Mouse (Mus musculus): Measurements from ENCODE around the gene Itga10.
"Not testable (repeated sequence)": the region's sequence is repeated elsewhere in the genome, so short reads cannot be mapped to it uniquely, and the experiment has no call there.

The Itga10 gene

GRCm38 (mm10) chr3:96634928-96635879, 10.2 kb upstream of the Itga10 start, which contains the start of the genes Pex11b and Gm42957:
Gene Pex11b (plus strand): TSS chr3:96635376.
Gene Gm42957 (plus strand): TSS chr3:96635474.
- peak; percentile 85 for DNase-seq

DNA sequence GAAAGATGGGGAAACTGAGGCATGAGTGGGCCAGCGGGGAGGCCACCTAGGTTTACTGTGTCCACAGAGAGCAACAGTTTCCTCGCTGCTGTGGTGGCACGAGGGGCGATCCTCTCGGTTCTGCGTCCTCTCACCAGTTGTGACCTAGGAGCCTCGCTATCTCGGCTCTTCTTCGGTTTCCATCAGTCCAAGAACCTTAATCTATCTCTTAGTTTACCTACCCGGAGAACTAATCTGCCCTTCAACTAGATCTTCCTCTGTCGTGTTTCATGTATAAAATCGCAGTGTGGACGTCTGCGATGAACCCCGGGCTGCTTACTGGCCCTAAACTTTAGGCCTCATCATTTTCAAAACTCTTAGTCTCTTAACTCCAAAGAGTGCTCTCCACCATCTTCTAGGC, 9.5 kb upstream of the Itga10 start:
- no peak for DNase-seq

DNA sequence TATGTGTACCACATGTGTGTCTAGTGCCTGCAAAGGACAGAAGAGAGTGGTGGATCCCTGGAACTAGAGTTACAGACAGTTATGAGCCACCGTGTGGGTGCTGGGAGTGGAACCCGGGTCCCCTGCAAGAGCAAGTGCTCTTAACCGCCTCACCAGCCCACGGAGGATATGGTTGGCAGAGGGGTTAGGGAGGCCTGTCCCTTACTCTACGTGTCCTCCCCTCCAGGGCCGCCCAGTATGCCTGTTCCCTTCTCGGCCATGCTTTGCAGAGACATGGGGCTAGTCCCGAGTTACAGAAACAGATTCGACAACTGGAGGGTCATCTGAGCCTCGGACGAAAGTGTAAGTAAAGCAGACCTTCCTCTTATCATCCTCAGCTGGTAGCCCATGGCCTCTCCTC, 8.9 kb upstream of the Itga10 start:
- peak; percentile 16 for DNase-seq

- peak; percentile 81 for DNase-seq
These were observed 6.2 kb upstream of the Itga10 start for GRCm38 (mm10) chr3:96639219-96639618.

- no peak for DNase-seq
These were observed 2.0 kb downstream of the Itga10 start for GRCm38 (mm10) chr3:96647365-96647764.

DNA sequence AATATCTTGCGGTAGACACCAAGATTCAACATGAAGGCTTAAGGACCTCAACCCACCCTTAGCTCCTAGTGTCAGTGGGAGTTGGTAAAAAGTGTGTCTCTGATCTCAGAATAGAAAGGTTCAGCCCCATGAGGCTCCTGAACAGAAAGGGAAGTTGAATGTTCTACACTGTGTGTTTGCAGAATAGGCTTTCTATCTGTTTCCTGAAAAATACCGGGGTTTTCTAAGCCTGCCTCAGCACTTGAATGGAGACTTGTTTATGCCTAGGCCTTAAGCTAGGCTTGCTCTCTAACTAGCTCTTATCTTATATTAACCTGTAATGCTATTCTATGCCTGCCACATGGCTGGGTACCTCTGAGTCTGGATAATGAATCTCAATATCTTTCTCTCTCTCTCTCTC, 15.5 kb downstream of the Itga10 start:
- no peak for DNase-seq

GRCm38 (mm10) chr3:96662731-96663316, 17.4 kb downstream of the Itga10 start:
- DNase-seq = no peak

DNA sequence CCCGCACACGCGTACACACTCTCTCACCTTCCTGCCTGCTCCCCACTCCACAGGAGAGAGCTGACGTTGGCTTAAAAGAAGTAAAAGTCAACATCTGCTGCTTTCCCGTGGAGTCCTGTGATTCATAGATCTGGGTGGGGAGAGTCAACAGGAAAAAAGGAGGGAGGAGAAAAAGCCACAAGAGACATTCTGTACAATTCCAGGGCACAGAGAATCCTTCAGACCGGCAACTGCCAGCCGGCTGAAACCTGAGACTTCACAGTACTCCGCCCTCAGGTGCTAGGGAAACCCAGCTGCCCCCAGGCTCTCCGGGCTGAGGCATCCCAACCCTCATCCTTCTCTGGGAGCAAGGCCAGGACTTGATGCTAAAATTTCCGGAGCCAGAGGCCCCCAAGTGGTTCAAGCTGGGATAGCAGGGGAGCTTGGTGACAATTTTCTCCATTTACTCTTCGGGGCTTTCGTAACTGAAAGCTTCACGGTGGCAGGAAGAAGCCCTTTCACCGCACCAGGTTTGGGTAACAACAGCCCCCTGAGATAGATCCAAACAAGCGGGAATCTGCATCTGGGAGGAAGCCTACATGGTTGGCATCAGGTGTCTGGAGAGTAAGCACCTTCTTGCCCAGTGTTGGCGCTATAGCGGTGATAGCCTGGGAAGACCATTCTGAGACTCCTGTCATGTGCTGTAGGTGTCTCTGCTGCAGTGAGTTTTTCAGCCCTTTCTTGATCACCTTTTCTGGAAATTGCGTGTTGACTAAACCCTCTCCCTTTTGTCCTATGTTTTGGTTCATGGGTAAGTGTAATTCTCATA, 18.3 kb downstream of the Itga10 start:
- DNase-seq = peak; percentile 72

DNA sequence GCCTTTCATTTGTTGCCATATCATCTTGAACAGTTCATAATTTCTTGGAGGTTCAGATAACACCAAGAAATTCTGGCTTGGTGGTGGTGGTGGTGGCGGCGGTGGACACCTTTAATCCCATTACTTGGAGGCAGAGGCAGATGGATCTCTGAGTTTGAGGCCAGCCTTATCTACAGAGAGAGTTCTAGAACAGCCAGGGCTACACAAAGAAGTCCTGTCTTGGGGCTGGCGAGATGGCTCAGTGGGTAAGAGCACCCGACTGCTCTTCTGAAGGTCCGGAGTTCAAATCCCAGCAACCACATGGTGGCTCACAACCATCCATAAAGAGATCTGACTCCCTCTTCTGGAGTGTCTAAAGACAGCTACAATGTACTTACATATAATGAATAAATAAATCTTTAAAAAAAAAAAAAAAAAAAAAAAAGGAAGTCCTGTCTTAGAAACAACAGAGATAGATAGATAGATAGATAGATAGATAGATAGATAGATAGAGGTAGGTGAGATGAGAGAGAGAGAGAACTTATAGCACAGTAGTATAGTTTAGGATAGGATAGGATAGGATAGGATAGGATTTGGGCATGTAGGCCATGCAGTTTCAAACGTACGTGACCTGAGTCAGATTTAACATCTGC, 20.5 kb downstream of the Itga10 start:
- not testable (repeated sequence) for DNase-seq

DNA sequence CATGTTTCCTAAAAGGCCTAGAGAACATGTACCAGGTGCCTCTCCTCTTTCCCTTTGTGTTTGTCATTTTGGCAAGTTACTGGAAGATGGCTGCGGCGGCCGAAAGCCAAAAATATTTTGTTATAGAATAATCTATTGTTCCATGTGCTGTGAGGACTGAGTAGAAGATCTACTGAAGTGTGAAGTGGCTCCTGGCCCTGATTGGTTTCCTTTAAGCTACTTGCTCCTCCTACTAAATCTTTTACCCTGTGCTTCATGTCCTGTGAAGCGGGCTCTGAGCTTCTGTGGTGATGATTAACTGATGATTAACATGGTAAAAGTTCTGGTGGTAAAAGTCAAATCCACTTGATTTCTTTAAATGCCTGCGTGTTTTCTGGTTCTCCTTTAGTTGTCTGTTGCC, 21.5 kb downstream of the Itga10 start:
- DNase-seq = no peak

DNA sequence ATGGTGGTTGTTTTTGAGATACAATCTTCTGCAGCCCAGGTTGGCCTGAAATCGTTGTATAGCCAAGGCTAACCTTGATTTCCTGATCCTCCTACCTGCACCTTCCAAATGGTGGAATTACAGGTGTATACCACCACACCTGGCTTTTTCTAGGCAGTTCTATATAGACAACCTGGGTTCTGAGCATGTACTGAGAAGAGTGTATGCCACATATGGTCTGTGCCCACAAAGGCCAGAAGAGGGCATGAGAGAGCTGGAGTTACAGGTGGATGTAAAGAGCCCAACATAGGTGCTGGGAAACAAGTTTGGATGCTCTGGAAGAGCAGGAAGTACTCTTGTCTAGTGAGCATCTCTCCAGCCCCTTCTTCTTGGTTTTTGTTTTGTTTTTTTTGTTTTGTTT, 21.9 kb downstream of the Itga10 start:
- peak; percentile 43 for DNase-seq

GRCm38 (mm10) chr3:96668424-96669067, 23.2 kb downstream of the Itga10 start:
- no peak for DNase-seq

- DNase-seq = peak; percentile 83
These were observed 24.5 kb downstream of the Itga10 start, which contains the start of gene Ankrd35 for GRCm38 (mm10) chr3:96669727-96670468. Gene Ankrd35 (plus strand): TSS chr3:96670131.

GRCm38 (mm10) chr3:96671519-96671918, 26.1 kb downstream of the Itga10 start:
- DNase-seq = no peak

GRCm38 (mm10) chr3:96673514-96673913, 28.1 kb downstream of the Itga10 start:
- DNase-seq = no peak

GRCm38 (mm10) chr3:96674442-96674841, 29.1 kb downstream of the Itga10 start:
- DNase-seq = no peak

GRCm38 (mm10) chr3:96675171-96675570, 29.8 kb downstream of the Itga10 start:
- DNase-seq = no peak

DNA sequence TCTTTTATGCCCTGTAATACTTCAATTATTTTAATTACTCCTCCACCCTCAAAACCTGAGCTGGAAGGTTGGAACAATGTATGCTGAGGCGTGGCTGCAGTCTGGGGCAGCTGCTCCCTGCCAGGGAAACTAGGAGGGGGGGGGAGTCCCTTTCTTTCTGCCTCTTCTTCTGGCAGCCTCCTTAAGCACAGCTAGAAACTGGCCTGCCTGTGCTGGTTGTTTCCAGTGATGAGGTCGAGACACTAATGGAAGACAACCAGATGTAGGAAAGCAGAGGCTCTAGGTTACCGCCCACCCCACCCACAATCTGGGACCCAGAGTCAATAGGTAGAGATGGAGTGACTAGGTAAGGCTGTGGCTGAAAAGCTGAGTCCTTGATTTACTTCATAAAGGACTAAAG, 30.3 kb downstream of the Itga10 start:
- DNase-seq = no peak

DNA sequence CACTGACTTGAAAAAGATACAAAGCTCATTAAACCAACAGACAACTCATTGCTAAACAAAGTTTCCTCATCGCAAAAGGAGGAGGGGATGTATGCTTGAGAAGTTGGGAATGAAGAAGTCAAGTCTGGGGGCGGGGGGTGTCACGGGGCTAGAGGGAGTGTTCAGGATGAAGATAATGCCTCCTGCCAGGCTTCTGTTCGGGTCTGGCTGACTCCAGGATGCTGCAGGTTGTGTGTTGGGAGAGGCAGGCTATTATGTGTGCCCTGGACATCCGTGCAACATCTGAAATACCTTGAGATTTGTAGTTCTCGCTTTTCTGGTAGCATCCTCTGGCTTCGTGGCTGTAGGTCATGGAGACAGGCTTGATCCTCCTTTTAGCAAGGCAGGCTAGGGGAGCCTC, 33.1 kb downstream of the Itga10 start:
- no peak for DNase-seq

DNA sequence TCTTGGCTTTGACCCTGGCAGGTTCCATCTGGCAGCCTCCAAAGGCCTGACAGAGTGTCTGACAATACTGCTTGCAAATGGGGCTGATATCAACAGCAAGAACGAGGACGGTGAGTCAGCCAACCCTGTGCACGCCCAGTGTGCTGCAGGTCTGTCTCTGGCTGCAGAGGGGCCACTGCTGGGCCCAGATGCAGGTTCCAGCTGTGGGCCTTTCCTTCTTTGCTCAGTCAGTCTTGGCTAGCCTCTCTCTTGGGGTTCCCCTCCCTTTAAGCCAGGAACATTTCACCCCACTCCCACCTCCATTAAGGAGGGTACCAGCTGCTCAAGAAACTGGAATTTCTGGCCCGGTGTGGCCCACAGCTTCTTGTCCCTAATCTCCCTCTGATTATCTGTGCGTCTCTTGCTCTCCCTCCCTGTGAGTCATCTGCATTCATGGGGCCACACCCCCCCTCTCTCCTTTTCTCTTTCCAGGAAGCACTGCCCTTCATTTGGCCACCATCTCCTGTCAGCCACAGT, 33.8 kb downstream of the Itga10 start:
- DNase-seq = no peak

- DNase-seq = no peak
These were observed 35.0 kb downstream of the Itga10 start for GRCm38 (mm10) chr3:96680269-96680956.
